Mouse (Mus musculus): ENCODE measurements around the gene C1qtnf9. TPM values are rescaled to one million over a fixed set of nuclear protein-coding genes. Genes with fewer than 3 reads are reported as not detected.

Gene C1qtnf9
- total RNA-seq, 2 experiments from 2014 or later = 19.2 to 23.5 TPM

- no peak for DNase-seq
These were observed 22.2 kb downstream of the C1qtnf9 start for GRCm38 (mm10) chr14:60790103-60790502.

GRCm38 (mm10) chr14:60796600-60797322, 28.8 kb downstream of the C1qtnf9 start:
- DNase-seq = no peak

DNA sequence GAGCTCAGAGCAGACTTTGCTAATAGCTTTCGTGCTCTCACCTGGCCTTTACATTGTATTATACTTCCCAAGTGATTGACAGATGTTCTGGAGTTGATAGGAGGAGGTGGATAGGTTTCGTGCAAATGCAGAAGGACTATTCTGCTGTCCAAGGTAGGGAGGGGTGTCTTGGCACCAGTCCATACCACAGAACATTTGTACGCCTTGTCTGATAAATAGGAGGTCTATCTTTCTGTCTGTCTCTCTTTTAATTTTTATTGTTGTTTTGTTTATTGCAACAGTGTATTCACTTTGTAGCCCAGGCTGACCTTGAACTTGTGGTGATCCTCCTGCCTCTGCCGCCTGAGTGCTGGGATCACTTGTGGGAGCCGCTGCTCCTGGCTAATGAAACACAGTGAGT, 29.7 kb downstream of the C1qtnf9 start:
- DNase-seq = no peak

DNA sequence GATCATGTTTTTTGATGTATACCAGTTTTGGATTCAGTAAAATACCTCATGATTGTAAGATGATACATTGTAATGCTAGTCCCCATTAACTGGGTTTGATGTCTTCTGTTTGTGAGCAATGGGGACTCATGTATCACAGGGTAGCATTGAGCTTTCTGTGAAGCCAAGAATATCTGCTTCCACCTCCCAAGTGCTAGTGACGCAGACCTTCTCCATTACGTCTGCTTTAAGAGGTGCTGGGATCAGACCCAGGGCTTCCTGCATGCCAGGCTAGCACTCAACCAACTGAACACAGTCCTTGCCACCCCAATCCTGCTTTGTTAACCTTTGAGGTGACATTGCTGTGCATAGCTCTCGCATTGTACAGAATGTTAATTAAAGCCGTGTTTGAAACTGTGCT, 30.8 kb downstream of the C1qtnf9 start:
- DNase-seq = no peak

- no peak for DNase-seq
These were observed 32.1 kb downstream of the C1qtnf9 start for GRCm38 (mm10) chr14:60799762-60800728.

DNA sequence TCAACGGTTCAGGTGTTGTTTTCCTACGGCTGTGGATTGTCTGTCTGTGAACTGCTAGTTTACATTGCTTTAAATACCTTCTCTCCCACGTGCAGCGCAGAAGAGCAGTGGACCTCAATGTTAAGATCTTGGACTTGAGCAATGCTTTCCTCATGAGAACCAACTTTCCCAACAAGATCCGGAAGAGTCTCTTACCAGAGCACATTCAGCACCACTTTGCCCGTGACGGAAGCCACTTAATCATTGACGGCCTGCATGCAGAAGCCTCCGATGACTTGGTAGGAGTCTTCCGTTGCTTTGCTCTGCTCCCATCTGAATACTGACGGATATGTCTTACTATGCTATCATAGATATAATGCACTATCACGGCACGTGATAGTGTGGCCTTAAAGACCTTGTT, 34.1 kb downstream of the C1qtnf9 start:
- no peak for DNase-seq

GRCm38 (mm10) chr14:60804978-60805377, 37.0 kb downstream of the C1qtnf9 start:
- DNase-seq = no peak

DNA sequence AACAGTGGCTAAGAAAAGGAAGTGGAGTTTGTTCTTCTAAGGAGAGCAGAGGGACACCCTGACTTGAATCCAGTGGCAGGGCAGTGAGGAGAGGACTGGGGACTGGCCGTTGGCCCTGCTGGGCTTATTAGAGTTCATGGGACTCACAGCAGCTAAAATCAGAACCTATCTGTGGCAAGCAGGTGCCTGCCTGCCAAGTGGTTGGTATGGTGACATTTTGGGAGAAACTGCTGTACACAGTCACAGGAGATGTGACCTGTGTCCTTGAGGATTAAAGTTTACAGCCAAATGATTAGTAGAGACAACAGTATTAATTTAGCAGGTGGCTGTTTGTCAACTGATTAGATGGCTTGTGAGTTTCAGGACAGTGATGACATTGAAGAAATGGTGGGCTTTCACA, 37.9 kb downstream of the C1qtnf9 start:
- DNase-seq = no peak

GRCm38 (mm10) chr14:60806891-60807344, 39.0 kb downstream of the C1qtnf9 start:
- no peak for DNase-seq

DNA sequence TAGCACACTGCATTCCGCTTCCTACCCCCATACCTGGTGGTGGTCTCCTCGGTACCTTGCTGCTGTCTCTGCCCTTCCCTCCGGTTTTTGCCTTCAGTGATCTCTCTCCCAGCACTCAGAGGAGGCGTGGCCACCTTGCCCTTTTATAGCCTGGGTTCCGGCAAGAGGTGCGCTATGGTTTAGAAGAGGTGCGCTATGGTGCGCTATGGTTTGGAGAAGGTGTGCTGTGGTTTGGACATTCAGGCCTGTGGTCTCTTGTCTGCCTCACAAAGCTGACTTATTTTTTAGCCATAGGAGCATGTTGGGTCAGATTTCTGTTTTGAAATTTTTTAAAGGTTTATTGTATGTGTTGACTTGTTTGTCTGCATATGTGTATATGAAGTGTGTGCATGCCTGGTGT, 41.9 kb downstream of the C1qtnf9 start:
- no peak for DNase-seq

DNA sequence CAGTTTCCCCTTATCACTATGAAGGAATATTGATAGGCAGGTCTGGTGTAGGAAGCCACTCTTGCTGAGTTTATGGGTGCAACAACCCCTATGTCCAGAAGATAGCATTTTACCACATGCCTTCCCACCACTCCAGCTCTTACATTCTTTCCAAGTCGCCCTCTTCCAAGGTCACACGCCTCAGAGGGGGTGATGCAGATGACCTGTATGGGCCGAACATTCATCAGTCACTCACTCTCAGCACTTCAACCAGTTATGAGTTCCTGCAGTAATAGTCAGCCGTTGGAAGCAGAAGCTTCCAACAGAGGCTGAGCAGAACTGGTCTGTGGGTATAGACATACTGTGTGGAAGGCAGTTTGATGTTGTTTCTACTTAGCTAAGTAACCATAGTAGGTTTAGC, 43.6 kb downstream of the C1qtnf9 start:
- DNase-seq = no peak

DNA sequence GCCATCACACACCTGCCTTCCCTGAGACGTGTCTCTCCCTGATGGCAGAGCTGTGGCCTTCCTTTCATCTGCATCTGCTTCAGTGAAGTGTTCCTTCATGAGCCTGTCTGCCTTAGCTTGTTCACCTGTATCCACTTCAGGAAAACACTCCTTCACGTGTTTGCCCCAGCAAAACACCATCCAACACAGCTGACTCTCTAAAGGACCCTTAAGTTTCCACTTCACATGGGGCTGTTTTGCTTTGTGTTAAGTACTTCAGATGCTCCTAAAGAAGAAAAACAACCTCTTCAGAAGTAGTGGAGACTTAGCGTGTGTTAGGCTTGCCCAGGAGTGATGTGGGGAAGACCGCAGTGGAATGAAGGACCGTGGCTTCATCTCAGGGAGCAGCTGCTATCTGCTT, 47.2 kb downstream of the C1qtnf9 start:
- DNase-seq = no peak

- DNase-seq = no peak
These were observed 50.1 kb downstream of the C1qtnf9 start for GRCm38 (mm10) chr14:60818045-60818444.

- DNase-seq = no peak
These were observed 62.2 kb downstream of the C1qtnf9 start for GRCm38 (mm10) chr14:60830096-60830495.

Other genes starting within 250 kb of the C1qtnf9 start
- 1 to 10 TPM; 3.8 to 4.9 TPM for gene Spata13, start 134.1 kb upstream of the C1qtnf9 start, total RNA-seq (2021)
- 10 to 100 TPM; 30.4 to 31.2 TPM for gene Mipep, start 16.4 kb downstream of the C1qtnf9 start, total RNA-seq (2021)

Data from gastrocnemius, postnatal 25 days (tissue).